Mouse (Mus musculus) thymus, postnatal 36 days (tissue): Measurements from ENCODE around the gene Btbd8.

ENCODE experiments used
- DNase-seq, 2 experiments: peaks; one replicate each; pipeline ENCODE4 v3.0.0; 2022; ENCODE audit warnings: mixed read lengths in 2 of 2

Btbd8 gene

GRCm38 (mm10) chr5:107437464-107438281 lies at the start of gene Btbd8:
Gene Btbd8 (plus strand): TSS chr5:107437997.
- peak; percentile 91 to 93 for DNase-seq

- no peak for DNase-seq
Measured at GRCm38 (mm10) chr5:107389373-107389772, 48.4 kb upstream of the Btbd8 start.

DNA sequence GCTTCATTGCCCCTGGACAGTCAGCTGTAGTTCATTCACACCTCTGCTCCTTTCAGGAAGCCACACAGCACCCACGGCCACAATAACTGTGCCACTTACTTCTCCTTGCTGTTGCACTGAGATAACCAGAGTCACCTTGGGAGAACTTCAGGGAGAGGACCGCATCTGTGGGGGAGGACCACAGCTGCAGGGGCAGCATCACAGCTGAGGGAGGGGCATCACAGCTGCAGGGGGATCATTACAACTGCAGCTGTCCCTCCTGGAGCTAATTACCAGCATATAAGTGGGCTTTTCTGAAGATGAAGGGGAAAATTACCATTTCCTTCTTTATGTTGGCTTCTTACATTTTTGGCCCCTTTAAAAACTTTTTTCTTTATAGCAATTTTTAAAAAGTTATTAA lies 43.4 kb upstream of the Btbd8 start:
- DNase-seq: no peak

- DNase-seq: no peak
Measured at GRCm38 (mm10) chr5:107402436-107402835, 35.4 kb upstream of the Btbd8 start, which contains the start of gene Ephx4. Gene Ephx4 (plus strand): TSS chr5:107402736.

GRCm38 (mm10) chr5:107403011-107403946 lies 34.5 kb upstream of the Btbd8 start:
- peak; percentile 36 to 41 for DNase-seq

- no peak for DNase-seq
Measured at GRCm38 (mm10) chr5:107403947-107404684, 33.7 kb upstream of the Btbd8 start.

- no peak for DNase-seq
Measured at GRCm38 (mm10) chr5:107405361-107405760, 32.4 kb upstream of the Btbd8 start.

DNA sequence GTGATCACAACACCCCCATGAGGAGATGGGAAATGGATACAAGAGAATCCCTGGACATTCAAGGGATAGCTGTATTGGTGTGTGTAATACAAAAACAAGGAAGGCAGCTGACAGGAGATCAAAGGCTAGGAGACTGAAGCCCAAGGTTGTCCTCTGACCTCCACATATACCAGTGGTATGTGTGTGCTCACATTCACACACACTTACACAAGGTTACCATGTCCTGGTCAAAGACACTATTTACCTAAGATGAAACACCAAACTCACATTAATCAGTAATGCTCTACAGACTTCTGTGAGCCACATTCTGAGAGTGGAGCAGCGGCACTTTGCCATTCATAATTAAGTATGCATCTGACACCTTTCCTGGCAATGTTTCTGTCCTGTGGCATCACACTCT lies 27.5 kb upstream of the Btbd8 start:
- no peak for DNase-seq

DNA sequence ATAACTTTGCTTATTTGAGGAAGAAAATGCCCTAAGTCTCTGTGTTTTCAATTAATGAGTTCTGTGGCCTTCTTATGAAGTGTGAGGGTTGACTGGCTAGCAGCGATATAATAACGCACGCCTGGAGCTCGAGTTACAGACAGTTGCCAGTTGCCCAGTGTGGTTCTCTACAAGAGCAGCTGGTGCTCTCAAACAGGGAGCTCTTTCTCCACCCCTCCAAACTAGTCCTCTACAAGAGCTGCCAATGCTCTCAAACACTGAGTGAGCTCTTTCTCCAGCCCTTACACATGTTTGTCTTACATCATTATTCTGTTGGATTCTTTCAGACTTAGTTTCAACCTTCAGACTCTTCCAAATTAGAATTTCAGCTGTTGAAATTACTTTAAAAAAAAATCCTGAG lies 26.5 kb upstream of the Btbd8 start:
- no peak for DNase-seq

GRCm38 (mm10) chr5:107412285-107412684 lies 25.5 kb upstream of the Btbd8 start:
- DNase-seq: no peak

- DNase-seq: no peak
Measured at GRCm38 (mm10) chr5:107415098-107415497, 22.7 kb upstream of the Btbd8 start.

GRCm38 (mm10) chr5:107421676-107422075 lies 16.1 kb upstream of the Btbd8 start:
- DNase-seq: no peak

- DNase-seq: no peak
Measured at GRCm38 (mm10) chr5:107431249-107431648, 6.5 kb upstream of the Btbd8 start, which contains the start of gene Lpcat2b. Gene Lpcat2b (plus strand): TSS chr5:107431549.

DNA sequence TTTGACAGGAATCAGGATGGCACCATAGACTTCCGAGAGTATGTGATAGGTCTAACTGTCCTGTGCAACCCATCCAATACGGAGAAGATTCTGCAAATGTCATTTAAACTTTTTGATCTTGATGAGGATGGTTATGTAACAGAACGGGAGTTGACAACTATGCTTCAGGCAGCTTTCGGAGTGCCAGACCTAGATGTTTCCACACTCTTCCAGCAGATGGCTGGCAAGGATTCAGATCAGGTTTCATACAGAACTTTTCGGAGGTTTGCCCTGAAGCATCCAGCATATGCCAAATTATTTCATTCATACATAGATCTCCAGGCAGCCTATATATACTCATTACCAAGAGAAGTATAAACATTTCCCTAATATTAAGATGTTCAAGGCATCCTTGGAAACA lies 3.8 kb upstream of the Btbd8 start:
- DNase-seq: no peak

DNA sequence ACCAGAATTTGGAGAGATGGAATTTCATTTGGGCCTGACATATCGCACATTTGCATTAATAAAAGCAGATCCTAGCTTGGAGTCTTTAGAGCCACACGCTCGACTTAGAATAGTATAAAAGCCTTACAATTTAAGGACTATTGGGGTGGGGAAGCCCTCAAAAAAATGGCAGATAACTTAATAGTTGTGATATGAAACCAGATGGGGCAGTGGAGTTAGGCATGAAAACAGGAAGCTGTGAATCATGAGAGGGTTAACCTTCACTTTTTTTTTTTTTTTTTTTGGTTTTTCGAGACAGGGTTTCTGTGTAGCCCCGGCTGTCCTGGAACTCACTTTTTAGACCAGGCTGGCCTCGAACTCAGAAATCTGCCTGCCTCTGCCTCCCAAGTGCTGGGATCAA lies 1.6 kb upstream of the Btbd8 start:
- DNase-seq: no peak

- DNase-seq: peak in 1 of 2 experiments; percentile 10
Measured at GRCm38 (mm10) chr5:107436587-107437209, 1.1 kb upstream of the Btbd8 start.

DNA sequence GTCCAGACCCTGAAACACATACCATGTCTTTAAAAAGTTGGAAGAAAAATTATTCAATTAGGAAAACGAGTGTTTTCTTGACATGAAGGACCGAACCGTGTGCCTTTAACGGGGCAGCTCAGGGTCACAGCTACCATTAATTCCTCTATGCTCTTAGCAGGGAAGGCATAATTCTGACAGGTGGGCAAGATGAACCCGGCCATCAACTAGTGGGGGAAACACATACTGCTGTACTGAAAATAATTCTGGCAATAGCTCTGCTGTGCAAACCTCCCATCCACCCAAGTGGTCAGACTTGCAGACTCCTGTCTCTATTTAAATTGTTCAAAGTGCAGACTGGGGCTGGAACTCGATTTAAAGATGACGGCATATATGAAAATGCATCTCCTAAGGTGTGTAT lies 556 bp downstream of the Btbd8 start:
- no peak for DNase-seq

DNA sequence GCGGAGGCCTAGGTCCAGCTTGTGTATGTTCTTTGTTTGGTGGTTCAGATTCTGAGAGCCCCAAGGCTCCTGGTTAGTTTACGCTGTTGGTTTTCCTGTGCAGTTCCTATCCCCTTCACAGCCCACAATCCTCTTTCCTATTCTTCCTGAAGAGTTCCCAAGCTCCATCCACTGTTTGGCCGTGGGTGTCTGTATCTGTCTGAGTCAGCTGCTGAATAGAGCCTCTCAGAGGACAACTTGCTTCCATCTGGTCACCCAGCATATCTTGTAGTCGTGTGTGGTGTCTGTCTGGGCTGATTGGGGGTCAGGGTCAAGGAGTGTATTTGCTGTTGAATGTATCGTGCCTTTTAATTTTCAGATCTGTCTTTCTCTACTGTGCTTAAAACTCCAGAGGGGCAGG lies 4.1 kb downstream of the Btbd8 start:
- no peak for DNase-seq

GRCm38 (mm10) chr5:107444251-107444650 lies 6.5 kb downstream of the Btbd8 start:
- DNase-seq: no peak

DNA sequence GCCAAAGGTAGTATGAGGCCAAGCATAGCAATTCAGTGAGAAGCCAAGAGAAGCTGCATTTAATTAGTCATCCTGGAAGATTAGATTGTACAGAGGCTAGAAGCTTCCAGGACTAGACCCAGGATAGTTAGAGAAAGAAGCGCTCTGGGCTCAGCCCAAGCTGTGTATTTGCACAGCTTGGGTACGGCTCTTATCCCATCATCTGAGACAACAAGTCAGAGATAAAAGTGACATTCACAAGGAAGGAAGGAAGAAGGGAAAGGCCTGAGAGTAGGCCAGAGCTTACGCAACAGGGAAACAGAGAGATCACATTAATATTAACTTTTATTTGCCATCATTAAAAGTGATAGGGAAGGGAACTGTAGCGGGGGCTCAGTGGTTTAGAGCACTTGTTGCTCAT lies 10.2 kb downstream of the Btbd8 start:
- DNase-seq: no peak

GRCm38 (mm10) chr5:107448784-107449183 lies 11.0 kb downstream of the Btbd8 start:
- no peak for DNase-seq

- no peak for DNase-seq
Measured at GRCm38 (mm10) chr5:107449620-107450019, 11.8 kb downstream of the Btbd8 start.
